Mouse (Mus musculus) adrenal gland, postnatal 4 days (tissue): Measurements from ENCODE around the gene Ttc6. TPM values are rescaled to one million over a fixed set of nuclear protein-coding genes. Genes with fewer than 3 reads are reported as not detected.

Experiments used
- DNase-seq, 2 experiments: peaks; one replicate each; pipeline ENCODE4 v3.0.0; 2021 to 2022; ENCODE audit warnings: low spot score in 2 of 2, mixed read lengths in 2 of 2
- total RNA-seq, 2 experiments: library from RNA; stranded (reverse); gene quantifications; 2 replicates each; pipeline ENCODE4 v1.2.3; 2021

Ttc6 gene
- total RNA-seq, 2 experiments from 2014 or later, result not detected

GRCm38 (mm10) chr12:57650011-57650410, 86.1 kb downstream of the Ttc6 start:
- no peak for DNase-seq

- DNase-seq, result no peak
These were observed 86.8 kb downstream of the Ttc6 start for GRCm38 (mm10) chr12:57650677-57651076.

GRCm38 (mm10) chr12:57662986-57663674, 99.2 kb downstream of the Ttc6 start:
- no peak for DNase-seq

GRCm38 (mm10) chr12:57672414-57672813, 108.5 kb downstream of the Ttc6 start:
- DNase-seq, result no peak

- no peak for DNase-seq
These were observed 121.1 kb downstream of the Ttc6 start for GRCm38 (mm10) chr12:57684967-57685423.

- DNase-seq, result no peak
These were observed 146.1 kb downstream of the Ttc6 start for GRCm38 (mm10) chr12:57709966-57710365.

GRCm38 (mm10) chr12:57764720-57765119, 200.8 kb downstream of the Ttc6 start:
- DNase-seq, result no peak

GRCm38 (mm10) chr12:57776290-57776997, 212.5 kb downstream of the Ttc6 start:
- DNase-seq, result no peak

- DNase-seq, result no peak
These were observed 218.0 kb downstream of the Ttc6 start for GRCm38 (mm10) chr12:57781926-57782325.

GRCm38 (mm10) chr12:57787471-57787870, 223.6 kb downstream of the Ttc6 start:
- DNase-seq, result no peak

Other genes starting within 250 kb of the Ttc6 start
- under 1 TPM in 1 of 2 experiments, not detected in 1; 0.45 TPM for gene Foxa1, start 17.2 kb upstream of the Ttc6 start, total RNA-seq